Mouse (Mus musculus): ENCODE data around the gene Lcn12.

The Lcn12 gene

DNA sequence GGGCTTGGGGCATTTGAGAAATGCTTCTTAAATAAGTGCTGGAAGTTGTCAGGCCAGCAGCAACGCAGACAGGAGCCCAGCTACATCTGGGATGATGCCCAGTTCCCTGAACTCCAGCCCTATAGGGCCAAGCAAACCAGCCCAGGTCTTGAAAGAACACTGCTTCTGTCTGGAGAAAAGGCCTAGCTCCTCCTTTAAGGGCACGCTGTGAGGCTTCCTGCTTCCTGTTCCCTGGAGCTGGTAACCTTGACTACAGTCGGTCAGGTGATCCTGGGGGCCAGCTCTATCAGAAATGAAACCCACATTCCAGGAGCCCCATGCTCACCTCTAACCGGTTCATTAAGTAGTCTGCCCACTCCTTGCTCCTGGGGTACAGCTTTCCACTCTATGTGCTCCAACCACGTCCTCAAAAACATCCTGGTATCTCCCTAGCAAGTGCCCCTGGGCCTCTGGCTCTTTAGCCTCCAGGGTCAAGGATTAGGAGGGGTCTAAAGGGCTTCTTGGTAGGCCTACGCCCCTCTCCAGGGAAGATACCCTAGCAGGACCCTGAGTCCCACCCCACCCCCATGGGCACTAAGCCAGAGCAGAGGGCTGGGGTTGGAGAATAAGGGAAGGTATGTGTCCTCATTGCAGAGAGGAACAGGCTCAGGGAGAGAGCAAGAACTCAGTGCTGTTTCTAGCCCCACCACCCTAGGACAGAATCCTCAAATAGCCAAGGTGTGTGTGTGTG lies 4.3 kb upstream of the Lcn12 start:
- DNase-seq (ENCODE audit: extremely low read depth, low read depth), result peak; percentile 56

DNA sequence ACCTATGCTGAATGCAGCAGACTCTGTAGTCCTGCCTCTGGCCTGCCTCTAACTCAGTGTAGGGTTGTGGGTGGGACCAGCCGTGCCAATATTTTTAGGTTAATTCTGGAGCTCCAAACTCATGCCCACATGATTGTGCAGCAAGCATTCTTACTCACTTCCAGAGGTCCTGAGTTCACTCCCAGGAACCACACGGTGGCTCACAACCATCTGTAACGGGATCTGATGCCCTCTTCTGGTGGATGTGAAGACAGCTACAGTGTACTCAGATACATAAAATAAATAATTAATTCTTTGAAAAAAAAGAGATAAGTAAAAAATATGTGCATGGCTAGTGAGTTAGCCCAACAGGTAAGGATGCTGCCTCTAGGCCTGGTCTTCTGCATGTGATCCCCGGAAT lies 2.8 kb upstream of the Lcn12 start:
- DNase-seq (ENCODE audit: extremely low read depth, low read depth), result no peak

GRCm38 (mm10) chr2:25492988-25493387 lies 723 bp downstream of the Lcn12 start:
- DNase-seq (ENCODE audit: extremely low read depth, low read depth), result no peak

DNA sequence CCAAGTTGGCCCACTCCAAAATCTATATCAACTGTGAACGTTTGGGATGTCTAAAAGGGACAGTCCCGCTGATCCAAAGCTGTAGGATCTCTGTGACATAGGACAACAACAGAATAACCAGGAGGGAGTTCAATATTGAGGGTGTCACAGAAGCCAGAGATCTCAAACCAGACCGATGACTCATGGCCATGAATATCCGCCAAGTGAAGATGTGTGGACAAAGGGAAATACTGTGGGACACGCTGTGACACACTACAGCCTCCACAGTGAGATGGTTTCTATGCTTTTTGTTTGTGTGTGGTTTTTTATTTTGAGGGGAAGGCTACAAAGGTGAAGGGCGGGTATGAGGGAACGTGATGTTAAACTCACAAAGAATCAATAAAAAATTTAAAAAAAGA lies 5.0 kb downstream of the Lcn12 start:
- DNase-seq (ENCODE audit: extremely low read depth, low read depth), result no peak

DNA sequence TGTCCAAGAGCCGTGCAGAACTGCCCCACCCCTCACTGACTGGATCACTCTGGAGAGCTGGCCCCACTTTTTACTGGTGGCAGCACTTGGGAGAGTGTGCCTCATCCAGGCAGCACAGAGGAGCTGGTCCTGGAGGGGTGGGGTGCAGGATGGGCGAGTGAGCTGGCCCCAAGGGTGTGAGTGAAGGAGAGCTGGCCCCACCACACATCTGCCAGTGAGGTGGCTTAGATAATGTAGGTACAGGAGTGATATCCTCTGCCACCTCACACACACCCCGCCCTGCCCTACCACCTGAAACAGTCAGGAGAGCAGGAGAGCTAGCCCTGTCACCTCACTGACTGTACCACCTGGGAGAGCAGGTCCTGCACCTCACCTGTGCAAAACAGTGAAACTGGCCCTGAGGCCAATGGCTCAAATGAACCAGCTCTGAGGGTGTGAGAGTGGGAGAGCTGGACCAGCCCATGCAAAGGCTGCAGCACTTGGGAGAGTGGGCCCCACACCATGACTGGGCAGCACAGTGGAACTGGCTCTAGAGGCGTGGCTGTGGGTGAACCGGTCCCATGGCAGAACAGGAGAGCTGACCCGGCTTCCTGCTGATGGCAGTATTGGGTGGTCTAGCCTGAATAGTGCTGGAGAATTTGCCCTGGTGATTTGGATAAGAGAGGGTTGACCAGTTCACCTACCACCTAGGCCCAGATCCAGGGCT lies 5.6 kb downstream of the Lcn12 start:
- no peak for DNase-seq (ENCODE audit: extremely low read depth, low read depth)

GRCm38 (mm10) chr2:25484901-25485647 lies 8.6 kb downstream of the Lcn12 start:
- no peak for DNase-seq (ENCODE audit: extremely low read depth, low read depth)

GRCm38 (mm10) chr2:25482969-25483368 lies 10.7 kb downstream of the Lcn12 start:
- no peak for DNase-seq (ENCODE audit: extremely low read depth, low read depth)

DNA sequence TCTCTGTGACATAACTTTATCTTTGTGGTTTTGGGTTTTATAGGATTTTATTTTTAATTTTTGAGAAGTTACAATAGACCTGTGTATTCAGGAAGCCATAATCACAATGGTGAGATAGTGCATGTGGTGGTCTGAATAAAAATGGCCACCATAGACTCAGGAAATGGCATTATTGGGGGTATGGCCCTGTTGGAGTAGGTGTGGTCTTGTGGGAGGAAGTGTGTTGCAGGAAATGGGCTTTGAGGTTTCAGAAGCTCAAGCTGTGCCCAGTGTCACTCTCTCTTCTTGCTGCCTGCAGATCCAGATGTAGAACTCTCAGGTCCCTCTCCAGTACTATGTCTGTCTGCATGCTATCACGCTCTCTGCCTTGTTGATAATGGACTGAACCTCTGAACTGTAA lies 13.2 kb downstream of the Lcn12 start:
- no peak for DNase-seq (ENCODE audit: extremely low read depth, low read depth)

- DNase-seq (ENCODE audit: extremely low read depth, low read depth), result no peak
Observed at GRCm38 (mm10) chr2:25479551-25480311, 14.0 kb downstream of the Lcn12 start.

- DNase-seq (ENCODE audit: extremely low read depth, low read depth), result no peak
Observed at GRCm38 (mm10) chr2:25477967-25478675, 15.6 kb downstream of the Lcn12 start.

DNA sequence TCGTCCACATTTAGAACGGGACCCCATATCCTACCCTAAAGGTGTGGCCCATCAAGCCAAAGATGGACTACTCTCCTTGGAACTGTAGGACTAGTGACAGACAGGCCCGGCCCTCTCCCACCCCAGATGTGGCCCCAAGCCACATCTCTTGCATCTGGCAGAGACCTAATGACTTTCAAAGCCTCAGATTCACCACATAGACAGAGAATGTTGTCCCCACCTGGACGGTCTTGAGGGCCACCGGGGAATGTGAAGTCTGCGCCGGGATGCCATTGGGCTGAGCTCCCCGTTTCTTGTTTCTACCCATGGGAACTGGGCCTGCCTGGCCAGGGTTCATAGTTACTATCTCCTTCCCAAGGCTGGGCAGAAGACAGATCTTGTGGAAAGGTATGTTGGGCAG lies 16.2 kb downstream of the Lcn12 start:
- no peak for DNase-seq (ENCODE audit: extremely low read depth, low read depth)

DNA sequence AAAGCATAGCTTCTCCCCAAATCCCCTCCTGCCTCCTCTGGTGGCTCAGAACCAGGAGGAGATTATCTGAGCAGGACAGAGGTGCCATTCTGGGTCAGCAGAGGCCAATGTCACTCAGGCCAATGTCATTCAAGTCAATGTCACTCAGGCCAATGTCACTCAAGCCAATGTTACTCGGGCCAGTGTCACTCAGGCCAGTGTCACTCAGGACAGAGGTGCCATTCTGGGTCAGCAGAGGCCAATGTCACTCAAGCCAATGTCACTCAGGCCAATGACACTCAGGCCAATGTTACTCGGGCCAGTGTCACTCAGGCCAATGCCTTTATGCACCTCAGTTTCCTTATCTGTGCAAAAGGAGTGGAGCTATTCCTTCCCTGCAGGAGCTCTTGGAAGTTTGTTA lies 21.2 kb downstream of the Lcn12 start:
- DNase-seq (ENCODE audit: extremely low read depth, low read depth), result no peak

- no peak for DNase-seq (ENCODE audit: extremely low read depth, low read depth)
Observed at GRCm38 (mm10) chr2:25469969-25470368, 23.7 kb downstream of the Lcn12 start, which contains the start of gene Ptgds. Gene Ptgds (minus strand): TSS chr2:25470046.

- no peak for DNase-seq (ENCODE audit: extremely low read depth, low read depth)
Observed at GRCm38 (mm10) chr2:25468962-25469915, 24.5 kb downstream of the Lcn12 start.

DNA sequence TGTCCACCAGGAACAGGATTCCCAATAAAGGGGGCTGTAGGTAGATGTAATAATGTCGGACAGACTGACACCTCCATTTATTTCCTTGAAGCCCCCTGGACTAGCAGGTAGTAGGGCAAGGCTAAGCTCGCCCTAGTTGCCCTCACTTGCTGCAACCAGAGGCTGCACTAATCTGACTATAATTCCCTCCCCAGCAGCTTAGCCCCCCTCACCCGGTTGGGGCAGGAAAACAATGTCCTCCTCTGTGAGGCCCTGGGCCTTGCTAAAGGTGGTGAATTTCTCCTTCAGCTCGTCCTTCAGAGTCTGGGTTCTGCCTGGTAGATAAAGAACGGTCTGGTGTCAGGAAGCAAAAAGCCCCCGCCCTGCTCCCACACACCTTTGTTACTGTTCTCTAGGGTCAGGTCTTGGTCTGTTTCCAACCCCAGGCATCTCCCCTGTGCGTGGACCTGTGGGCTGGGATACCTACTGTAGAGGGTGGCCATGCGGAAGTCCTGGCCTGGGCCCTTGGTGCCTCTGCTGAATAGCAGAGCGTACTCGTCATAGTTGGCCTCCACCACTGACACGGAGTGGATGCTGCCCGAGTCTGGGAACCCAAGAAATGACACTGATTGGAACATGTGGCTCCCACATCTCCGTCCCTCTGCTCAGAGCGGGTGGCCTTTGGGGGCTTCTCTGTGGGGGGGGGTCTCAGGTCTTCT lies 26.0 kb downstream of the Lcn12 start:
- no peak for DNase-seq (ENCODE audit: extremely low read depth, low read depth)

- DNase-seq (ENCODE audit: extremely low read depth, low read depth), result no peak
Observed at GRCm38 (mm10) chr2:25465816-25466635, 27.7 kb downstream of the Lcn12 start.

- DNase-seq (ENCODE audit: extremely low read depth, low read depth), result no peak
Observed at GRCm38 (mm10) chr2:25465256-25465655, 28.5 kb downstream of the Lcn12 start.

DNA sequence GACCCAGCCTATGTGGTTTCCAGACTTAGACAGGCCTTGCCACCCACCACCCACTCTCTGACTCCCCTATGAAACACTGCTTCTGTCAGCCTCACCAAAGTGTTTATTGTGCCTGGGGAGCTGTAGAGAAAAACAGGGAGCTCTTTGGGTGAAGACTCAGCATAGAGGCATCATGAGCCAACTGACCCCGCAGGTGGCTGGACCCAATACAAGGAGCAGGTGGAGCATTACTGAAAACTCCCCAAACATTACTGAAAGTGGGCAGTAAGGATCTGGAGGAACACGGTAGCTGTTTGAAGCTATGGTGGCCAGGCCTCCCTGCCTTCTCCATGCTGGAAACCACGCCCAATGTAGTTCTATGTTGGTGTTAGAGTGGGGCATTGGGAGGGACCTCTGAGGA lies 30.1 kb downstream of the Lcn12 start:
- no peak for DNase-seq (ENCODE audit: extremely low read depth, low read depth)
